Mouse (Mus musculus): Measurements from ENCODE around the gene C2cd5. TPM values are rescaled to one million over a fixed set of nuclear protein-coding genes. Genes with fewer than 3 reads are reported as not detected.
"Not testable (repeated sequence)": the region's sequence is repeated elsewhere in the genome, so short reads cannot be mapped to it uniquely, and the experiment has no call there.

The C2cd5 gene
- 21.2 and 25.2 TPM in 2 replicates for polyA plus RNA-seq (2015; fragmentation: Nextera tagmentation; extraction: Ambion mirVana)

GRCm38 (mm10) chr6:143099681-143100382 lies at the start of gene C2cd5:
Gene C2cd5 (minus strand): TSS chr6:143100141.
- H3K27me3 ChIP-seq, result no peaks in the 10 kb centered on the region
- no peaks in the 10 kb centered on the region for H3K9me3 ChIP-seq
- peak within 1 kb of the TSS; percentile 92 for H3K27ac ChIP-seq
- peak; percentile 96 for ATAC-seq (ENCODE audit: borderline replicate concordance, extremely low read depth, low FRiP score, low TSS enrichment)
- H3K4me2 ChIP-seq, result peak within 1 kb of the TSS; percentile 89
- under 1% methylated on average over 74 of the region's 75 CpGs for WGBS
- H3K4me1 ChIP-seq, result peaks cover 8% of the 10 kb centered on the region; the same call in 1 of the 2 replicates
- H3K9ac ChIP-seq, result peak within 1 kb of the TSS; percentile 78
- H3K36me3 ChIP-seq, result 0 out of 2 replicates have a peak, but pooled peaks cover 6% of the 10 kb centered on the region
- peak within 1 kb of the TSS; percentile 87 for H3K4me3 ChIP-seq

DNA sequence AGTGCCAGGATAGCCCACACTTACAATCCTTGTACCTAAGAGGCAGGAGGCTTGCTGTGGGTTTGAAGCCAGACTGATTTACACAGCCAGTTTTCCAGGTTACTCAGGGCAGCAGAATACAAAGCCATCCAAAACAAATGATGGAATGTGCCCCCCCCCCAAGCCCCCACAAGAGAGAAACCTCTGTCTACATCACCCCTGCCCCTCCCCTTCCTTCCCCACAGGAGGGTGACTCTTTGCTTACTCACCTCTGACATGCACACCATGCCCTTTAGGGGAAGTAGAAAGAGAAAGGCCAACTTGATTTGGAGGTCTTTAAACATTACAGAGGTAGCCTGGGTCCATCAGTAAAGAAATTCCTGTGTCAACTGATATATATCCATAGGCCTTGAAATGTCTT lies 48.9 kb upstream of the C2cd5 start:
- Histone ChIP-seq H3K27ac (no peak overlapping the region), H3K4me2 (no peak overlapping the region), H3K4me1 (peaks cover 7% of the 10 kb centered on the region; the same call in 1 of the 2 replicates), H3K4me3 (no peak overlapping the region), H3K27me3 (no peaks in the 10 kb centered on the region), H3K36me3 (no peaks in the 10 kb centered on the region), H3K9me3 (no peaks in the 10 kb centered on the region), H3K9ac (no peak overlapping the region)
- no peak for ATAC-seq (ENCODE audit: borderline replicate concordance, extremely low read depth, low FRiP score, low TSS enrichment)

- no peak for ATAC-seq (ENCODE audit: borderline replicate concordance, extremely low read depth, low FRiP score, low TSS enrichment)
- no peaks in the 10 kb centered on the region for H3K27me3 ChIP-seq
- no peak overlapping the region for H3K4me2 ChIP-seq
- H3K36me3 ChIP-seq, result no peaks in the 10 kb centered on the region
- 50% methylated on average over 8 of the region's 8 CpGs for WGBS
- H3K4me3 ChIP-seq, result no peak overlapping the region
- no peak overlapping the region for H3K9ac ChIP-seq
- H3K4me1 ChIP-seq, result no peaks in the 10 kb centered on the region
- no peak overlapping the region for H3K27ac ChIP-seq
- no peaks in the 10 kb centered on the region for H3K9me3 ChIP-seq
Observed at GRCm38 (mm10) chr6:143146756-143147155, 46.8 kb upstream of the C2cd5 start.

DNA sequence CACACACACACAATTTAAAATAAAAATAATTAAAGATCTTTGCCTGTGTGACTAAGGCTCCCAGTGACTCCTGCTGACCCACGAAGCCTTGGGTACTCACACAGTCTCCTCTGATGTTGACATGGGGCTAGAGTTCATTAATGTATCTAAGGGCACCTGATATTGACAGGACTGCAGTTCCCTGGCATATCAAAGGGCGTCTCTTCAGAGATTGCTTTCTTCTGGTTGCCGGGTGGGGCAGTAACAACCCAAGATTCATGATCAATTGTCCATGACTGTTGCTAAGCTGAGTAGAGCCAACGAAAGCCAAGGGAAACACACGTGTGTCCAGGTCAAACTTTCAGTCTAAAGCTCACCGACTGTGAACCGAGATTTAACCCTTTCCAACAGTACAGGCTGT lies 45.1 kb upstream of the C2cd5 start:
- no peaks in the 10 kb centered on the region for H3K36me3 ChIP-seq
- ATAC-seq (ENCODE audit: borderline replicate concordance, extremely low read depth, low FRiP score, low TSS enrichment), result no peak
- H3K27ac ChIP-seq, result no peak overlapping the region
- H3K9ac ChIP-seq, result no peak overlapping the region
- no peak overlapping the region for H3K4me2 ChIP-seq
- WGBS, result 55% methylated on average over 7 of the region's 7 CpGs
- no peaks in the 10 kb centered on the region for H3K27me3 ChIP-seq
- no peak overlapping the region for H3K4me3 ChIP-seq
- no peaks in the 10 kb centered on the region for H3K9me3 ChIP-seq
- no peaks in the 10 kb centered on the region for H3K4me1 ChIP-seq

GRCm38 (mm10) chr6:143144556-143144955 lies 44.6 kb upstream of the C2cd5 start:
- H3K9ac ChIP-seq, result no peak overlapping the region
- ATAC-seq (ENCODE audit: borderline replicate concordance, extremely low read depth, low FRiP score, low TSS enrichment), result no peak
- H3K27me3 ChIP-seq, result no peaks in the 10 kb centered on the region
- H3K4me3 ChIP-seq, result no peak overlapping the region
- H3K9me3 ChIP-seq, result no peaks in the 10 kb centered on the region
- WGBS, result 65% methylated on average over 2 of the region's 2 CpGs
- no peak overlapping the region for H3K4me2 ChIP-seq
- H3K36me3 ChIP-seq, result no peaks in the 10 kb centered on the region
- H3K27ac ChIP-seq, result no peak overlapping the region
- H3K4me1 ChIP-seq, result no peaks in the 10 kb centered on the region

DNA sequence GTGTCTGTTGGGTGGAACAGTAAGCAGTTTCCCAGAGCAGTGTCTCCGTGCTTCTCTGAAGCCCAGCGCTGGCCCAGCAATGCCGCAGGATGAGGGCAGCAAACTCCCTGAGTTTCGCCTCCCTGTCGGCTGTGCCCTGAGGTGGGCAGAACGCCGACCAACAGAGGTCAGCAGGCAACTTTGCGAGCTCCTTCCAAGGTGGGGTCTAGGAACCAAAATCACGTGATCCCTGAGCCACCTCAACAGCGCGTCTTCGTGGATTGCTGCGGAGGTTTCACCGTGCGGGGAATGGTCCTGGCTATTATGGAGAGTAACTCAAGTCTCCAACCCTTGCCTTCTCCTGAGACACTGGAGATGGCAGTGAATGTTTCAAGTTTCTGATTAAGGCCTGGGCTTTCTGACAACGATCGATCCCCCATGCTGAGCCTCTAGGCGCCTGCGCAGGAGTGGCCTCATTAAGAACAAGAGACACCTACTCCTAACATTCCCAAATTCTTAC lies 43.9 kb upstream of the C2cd5 start:
- peak overlapping the region; percentile 19; the same call in 1 of the 2 replicates for H3K9ac ChIP-seq
- no peaks in the 10 kb centered on the region for H3K36me3 ChIP-seq
- ATAC-seq (ENCODE audit: borderline replicate concordance, extremely low read depth, low FRiP score, low TSS enrichment), result no peak; the same call in 1 of the 2 replicates
- H3K4me2 ChIP-seq, result peak overlapping the region; percentile 61
- H3K27ac ChIP-seq, result no peak overlapping the region
- H3K4me1 ChIP-seq, result no peaks in the 10 kb centered on the region
- peak overlapping the region; percentile 29 for H3K4me3 ChIP-seq
- no peaks in the 10 kb centered on the region for H3K27me3 ChIP-seq
- WGBS, result 17% methylated on average over 19 of the region's 19 CpGs
- H3K9me3 ChIP-seq, result no peaks in the 10 kb centered on the region

DNA sequence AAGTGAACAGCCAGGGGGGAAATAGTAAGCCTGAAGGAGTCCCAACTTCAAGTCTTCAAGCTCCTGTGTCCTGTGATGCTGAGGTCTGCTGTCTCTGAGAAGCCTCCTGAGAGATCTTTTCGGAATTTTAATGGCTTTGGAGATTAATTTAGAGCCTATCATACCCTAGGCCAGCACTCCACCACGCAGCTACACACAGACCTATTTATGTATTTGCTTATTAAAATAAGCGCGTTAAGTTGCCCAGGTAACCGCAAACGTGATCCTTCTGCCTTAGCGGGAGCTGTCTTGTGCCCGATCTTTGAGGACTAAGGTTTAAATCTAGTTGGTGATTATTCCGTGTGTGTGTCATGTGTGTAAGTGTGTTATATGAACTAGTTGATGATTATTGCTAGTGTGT lies 43.4 kb upstream of the C2cd5 start:
- Histone ChIP-seq H3K27ac (no peak overlapping the region), H3K4me3 (no peak overlapping the region; the same call in 1 of the 2 replicates), H3K9me3 (no peaks in the 10 kb centered on the region), H3K4me2 (peak overlapping the region; percentile 61), H3K27me3 (no peaks in the 10 kb centered on the region), H3K36me3 (no peaks in the 10 kb centered on the region), H3K9ac (no peak overlapping the region), H3K4me1 (no peaks in the 10 kb centered on the region)
- 77% methylated on average over 9 of the region's 9 CpGs for WGBS
- ATAC-seq (ENCODE audit: borderline replicate concordance, extremely low read depth, low FRiP score, low TSS enrichment), result no peak

DNA sequence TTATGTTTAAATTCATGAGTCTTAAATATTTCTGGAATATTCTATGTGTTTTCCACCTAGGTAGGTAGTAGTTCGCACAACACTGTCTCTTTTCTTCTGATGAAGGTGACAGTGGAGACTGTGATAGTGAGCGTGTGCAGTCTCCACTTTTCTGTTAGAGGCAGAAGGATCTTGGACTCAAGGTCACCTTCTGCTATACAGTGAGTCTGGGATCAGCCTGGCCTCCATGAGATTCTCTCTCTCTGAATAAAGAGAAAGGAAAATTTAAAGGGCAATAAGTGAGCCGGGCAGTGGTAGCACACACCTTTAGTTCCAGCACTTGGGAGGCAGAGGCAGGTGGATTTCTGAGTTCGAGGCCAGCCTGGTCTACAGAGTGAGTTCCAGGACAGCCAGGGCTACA lies 42.9 kb upstream of the C2cd5 start:
- Histone ChIP-seq H3K36me3 (no peaks in the 10 kb centered on the region), H3K4me2 (no peak overlapping the region), H3K27me3 (no peaks in the 10 kb centered on the region), H3K4me1 (no peaks in the 10 kb centered on the region), H3K9ac (no peak overlapping the region), H3K9me3 (no peaks in the 10 kb centered on the region), H3K4me3 (no peak overlapping the region), H3K27ac (no peak overlapping the region)
- ATAC-seq (ENCODE audit: borderline replicate concordance, extremely low read depth, low FRiP score, low TSS enrichment), result no peak
- 89% methylated on average over 4 of the region's 4 CpGs for WGBS

- ATAC-seq (ENCODE audit: borderline replicate concordance, extremely low read depth, low FRiP score, low TSS enrichment); H3K27ac ChIP-seq; H3K9ac ChIP-seq; H3K36me3 ChIP-seq; H3K4me3 ChIP-seq; H3K4me2 ChIP-seq; H3K9me3 ChIP-seq; H3K27me3 ChIP-seq; H3K4me1 ChIP-seq: not testable (repeated sequence)
- 69% methylated on average over 9 of the region's 10 CpGs for WGBS
Observed at GRCm38 (mm10) chr6:143141624-143142592, 42.0 kb upstream of the C2cd5 start.

GRCm38 (mm10) chr6:143140884-143141283 lies 40.9 kb upstream of the C2cd5 start:
- WGBS, result 83% methylated on average over 9 of the region's 9 CpGs

GRCm38 (mm10) chr6:143139417-143139816 lies 39.5 kb upstream of the C2cd5 start:
- H3K9ac ChIP-seq, result no peak overlapping the region
- H3K36me3 ChIP-seq, result no peaks in the 10 kb centered on the region
- no peak overlapping the region for H3K27ac ChIP-seq
- H3K4me1 ChIP-seq, result no peaks in the 10 kb centered on the region
- no peak for ATAC-seq (ENCODE audit: borderline replicate concordance, extremely low read depth, low FRiP score, low TSS enrichment)
- H3K4me2 ChIP-seq, result no peak overlapping the region
- no peaks in the 10 kb centered on the region for H3K9me3 ChIP-seq
- H3K27me3 ChIP-seq, result no peaks in the 10 kb centered on the region
- 69% methylated on average over 2 of the region's 2 CpGs for WGBS
- H3K4me3 ChIP-seq, result no peak overlapping the region

More at GRCm38 (mm10) chr6:143140884-143141283, 40.9 kb upstream of the C2cd5 start:
- H3K9me3 ChIP-seq, result no peaks in the 10 kb centered on the region
- no peak overlapping the region for H3K4me3 ChIP-seq
- ATAC-seq (ENCODE audit: borderline replicate concordance, extremely low read depth, low FRiP score, low TSS enrichment), result no peak
- no peaks in the 10 kb centered on the region for H3K4me1 ChIP-seq
- no peak overlapping the region for H3K4me2 ChIP-seq
- H3K36me3 ChIP-seq, result no peaks in the 10 kb centered on the region
- H3K9ac ChIP-seq, result no peak overlapping the region
- H3K27ac ChIP-seq, result no peak overlapping the region
- H3K27me3 ChIP-seq, result no peaks in the 10 kb centered on the region

- Histone ChIP-seq H3K4me1 (no peaks in the 10 kb centered on the region), H3K36me3 (no peaks in the 10 kb centered on the region), H3K4me2 (no peak overlapping the region), H3K27me3 (no peaks in the 10 kb centered on the region), H3K9me3 (no peaks in the 10 kb centered on the region), H3K9ac (no peak overlapping the region), H3K27ac (no peak overlapping the region), H3K4me3 (no peak overlapping the region)
- no peak for ATAC-seq (ENCODE audit: borderline replicate concordance, extremely low read depth, low FRiP score, low TSS enrichment)
- 47% methylated on average over 5 of the region's 5 CpGs for WGBS
Observed at GRCm38 (mm10) chr6:143137341-143137740, 37.4 kb upstream of the C2cd5 start.

All from lung, embryonic 15.5 days (tissue).